In the genomic region with DNA sequence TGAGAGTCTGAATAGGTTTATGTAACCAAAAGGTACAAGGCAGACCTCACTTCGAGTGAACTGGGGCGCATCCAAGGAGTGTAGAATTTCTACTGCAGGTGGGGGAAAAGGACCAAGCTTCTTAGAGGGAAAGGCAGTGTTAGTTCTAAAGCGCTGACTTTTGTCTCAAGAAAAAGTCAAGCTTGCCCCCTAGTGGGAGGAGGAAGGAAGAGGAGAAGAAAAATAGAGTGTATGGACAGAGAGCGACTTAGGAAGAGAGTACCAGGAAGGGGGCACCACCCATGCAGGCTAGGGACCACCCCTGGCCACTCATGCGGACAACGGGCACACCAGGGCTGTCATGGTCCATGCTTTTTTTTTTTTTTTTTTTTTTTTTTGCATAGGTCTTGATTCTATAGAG, we compare ENCODE assay signal across 10 mouse cellular contexts. TPM values are rescaled to one million over a fixed set of nuclear protein-coding genes. Genes with fewer than 3 reads are reported as not detected.
DNase-seq lines count a peak whose midpoint lies in the region; ATAC-seq and TF ChIP-seq lines count a peak whose summit lies in the region.
"Had no signal": no experiment of that assay in that cellular context is flagged by ENCODE, and none has a peak within 500 bp of the region (broad histone marks: within the 10 kb centered on the region; RNA-seq: fewer than 3 reads in every experiment).

No protein-coding gene starts in this region.

- peak; percentile 83 for TF ChIP-seq CTCF in hindbrain, postnatal 0 days (IDR thresholded peaks at IDR 0.05; ENCODE audit: low read depth)
- TF ChIP-seq CTCF in cortical plate, adult 2 months (IDR thresholded peaks at IDR 0.05; ENCODE audit: extremely low read depth, insufficient read depth, low read length): peak; percentile 62

- TF ChIP-seq POLR2A in cortical plate, adult 2 months (IDR thresholded peaks at IDR 0.05; ENCODE audit: extremely low read depth, insufficient read depth, low read length): no peak

- H3K4me3 ChIP-seq in hindbrain, postnatal 0 days (ENCODE audit: low read length): no peak overlapping the region
- H3K4me3 ChIP-seq in hindbrain, embryonic 16.5 days (ENCODE audit: low read length): no peak overlapping the region
- H3K4me3 ChIP-seq in cortical plate, adult 2 months (ENCODE audit: insufficient read depth, low read length): no peak overlapping the region
- no peak overlapping the region for H3K4me3 ChIP-seq in liver, embryonic 13.5 days (replicated peaks)
- no peak overlapping the region for H3K4me3 ChIP-seq in forebrain, embryonic 12.5 days (replicated peaks)
- H3K4me3 ChIP-seq: erythroblast, embryonic 14.5 days; limb, embryonic 13.5 days had no signal

- H3K4me2 ChIP-seq in hindbrain, postnatal 0 days (ENCODE audit: low read depth, low read length): no peak overlapping the region
- no peak overlapping the region for H3K4me2 ChIP-seq in hindbrain, embryonic 16.5 days (ENCODE audit: low read length)
- no peak overlapping the region for H3K4me2 ChIP-seq in liver, embryonic 13.5 days
- H3K4me2 ChIP-seq in forebrain, embryonic 12.5 days: no peak overlapping the region
- H3K4me2 ChIP-seq: limb, embryonic 13.5 days had no signal

- H3K9me3 ChIP-seq in hindbrain, postnatal 0 days (ENCODE audit: low read length): no peaks in the 10 kb centered on the region
- no peaks in the 10 kb centered on the region for H3K9me3 ChIP-seq in hindbrain, embryonic 16.5 days (ENCODE audit: control insufficient read depth, low read length)
- no peaks in the 10 kb centered on the region for H3K9me3 ChIP-seq in liver, embryonic 13.5 days (replicated peaks)
- no peaks in the 10 kb centered on the region for H3K9me3 ChIP-seq in forebrain, embryonic 12.5 days
- H3K9me3 ChIP-seq: limb, embryonic 13.5 days had no signal

- peak; percentile 88 for DNase-seq in hindbrain, postnatal 0 days (ENCODE audit: low spot score)
- peak; percentile 17 to 26 for DNase-seq in B cell, adult 2 months
- peak; percentile 29 for DNase-seq in Muller cell, postnatal 12 days (ENCODE audit: inconsistent ontology term)
- DNase-seq in liver, embryonic 13.5 days: peak; percentile 45
- peak; percentile 33 to 68 for DNase-seq in thymus, postnatal 10 days (ENCODE audit: low spot score in 2 of 2)

- no peaks in the 10 kb centered on the region for H3K27me3 ChIP-seq in hindbrain, postnatal 0 days (ENCODE audit: insufficient read depth, low read length)
- H3K27me3 ChIP-seq in hindbrain, embryonic 16.5 days (replicated peaks; ENCODE audit: control insufficient read depth, insufficient read depth, low read length): no peaks in the 10 kb centered on the region
- no peaks in the 10 kb centered on the region for H3K27me3 ChIP-seq in liver, embryonic 13.5 days
- 0 out of 2 replicates have a peak, but pooled peaks cover under 1% of the 10 kb centered on the region for H3K27me3 ChIP-seq in forebrain, embryonic 12.5 days
- H3K27me3 ChIP-seq: limb, embryonic 13.5 days had no signal

- no peaks in the 10 kb centered on the region for H3K36me3 ChIP-seq in hindbrain, postnatal 0 days (ENCODE audit: insufficient read depth, low read length)
- H3K36me3 ChIP-seq in hindbrain, embryonic 16.5 days (ENCODE audit: control insufficient read depth, insufficient read depth, low read length): no peaks in the 10 kb centered on the region
- no peaks in the 10 kb centered on the region for H3K36me3 ChIP-seq in liver, embryonic 13.5 days
- H3K36me3 ChIP-seq in forebrain, embryonic 12.5 days (replicated peaks): no peaks in the 10 kb centered on the region

- 41% methylated on average over 6 of the region's 6 CpGs for WGBS in hindbrain, postnatal 0 days
- WGBS in hindbrain, embryonic 16.5 days: 45% methylated on average over 6 of the region's 6 CpGs
- 17% methylated on average over 6 of the region's 6 CpGs for WGBS in liver, embryonic 13.5 days (ENCODE audit: insufficient replicate concordance)
- WGBS in forebrain, embryonic 12.5 days: 34% methylated on average over 6 of the region's 6 CpGs

- no peak overlapping the region for H3K9ac ChIP-seq in hindbrain, postnatal 0 days (replicated peaks; ENCODE audit: low read length)
- H3K9ac ChIP-seq in hindbrain, embryonic 16.5 days (ENCODE audit: low read depth, low read length): no peak overlapping the region
- no peak overlapping the region for H3K9ac ChIP-seq in liver, embryonic 13.5 days
- H3K9ac ChIP-seq in forebrain, embryonic 12.5 days: no peak overlapping the region
- H3K9ac ChIP-seq: limb, embryonic 13.5 days had no signal

- no peak for ATAC-seq in hindbrain, postnatal 0 days
- ATAC-seq in hindbrain, embryonic 16.5 days: no peak
- ATAC-seq in liver, embryonic 13.5 days (ENCODE audit: low read depth): no peak
- no peak for ATAC-seq in forebrain, embryonic 12.5 days (ENCODE audit: low FRiP score)

- no peak overlapping the region for H3K27ac ChIP-seq in hindbrain, postnatal 0 days
- H3K27ac ChIP-seq in hindbrain, embryonic 16.5 days (ENCODE audit: low read depth, low read length): no peak overlapping the region
- no peak overlapping the region for H3K27ac ChIP-seq in cortical plate, adult 2 months (ENCODE audit: insufficient read depth, low read length)
- H3K27ac ChIP-seq in liver, embryonic 13.5 days: no peak overlapping the region
- no peak overlapping the region for H3K27ac ChIP-seq in forebrain, embryonic 12.5 days
- H3K27ac ChIP-seq: limb, embryonic 13.5 days had no signal

- no peaks in the 10 kb centered on the region for H3K4me1 ChIP-seq in hindbrain, postnatal 0 days (ENCODE audit: insufficient read depth, low read length)
- peaks cover 12% of the 10 kb centered on the region for H3K4me1 ChIP-seq in hindbrain, embryonic 16.5 days (ENCODE audit: control insufficient read depth, insufficient read depth, low read depth, low read length)
- peaks cover 9% of the 10 kb centered on the region for H3K4me1 ChIP-seq in cortical plate, adult 2 months (ENCODE audit: control insufficient read depth, insufficient read depth, low read length)
- peaks cover 22% of the 10 kb centered on the region for H3K4me1 ChIP-seq in liver, embryonic 13.5 days (replicated peaks)
- peaks cover 25% of the 10 kb centered on the region for H3K4me1 ChIP-seq in forebrain, embryonic 12.5 days

RNA-seq across cellular contexts. Expression of gene Pdlim4, which starts 14.6 kb away (rescaled TPM):
- 46.1 and 51.1 TPM in 2 replicates for total RNA-seq in hindbrain, postnatal 0 days (2014; rRNA removed)
- polyA plus RNA-seq in hindbrain, postnatal 0 days (2015; fragmentation: Nextera tagmentation; extraction: Ambion mirVana): 47.6 and 54.6 TPM in 2 replicates
- polyA plus RNA-seq in hindbrain, embryonic 16.5 days (2015; fragmentation: Nextera tagmentation; extraction: Ambion mirVana): 37.4 and 38.4 TPM in 2 replicates
- 21.2 and 22.1 TPM in 2 replicates for polyA plus RNA-seq in cortical plate, adult 2 months (2012; rRNA removed)
- 3.1 TPM in 2 replicates for polyA plus RNA-seq in liver, embryonic 13.5 days (2015; fragmentation: Nextera tagmentation; extraction: Ambion mirVana)
- polyA plus RNA-seq in forebrain, embryonic 12.5 days (2016; fragmentation: Nextera tagmentation; extraction: Ambion mirVana): 38.2 and 43.8 TPM in 2 replicates

RNA-seq across cellular contexts. Expression of gene Slc22a4, which starts 26.4 kb away (rescaled TPM):
- 7.2 and 14.6 TPM in 2 replicates for total RNA-seq in hindbrain, postnatal 0 days (2014; rRNA removed)
- polyA plus RNA-seq in hindbrain, postnatal 0 days (2015; fragmentation: Nextera tagmentation; extraction: Ambion mirVana): 7.2 and 8.8 TPM in 2 replicates
- 4.9 and 7.2 TPM in 2 replicates for polyA plus RNA-seq in hindbrain, embryonic 16.5 days (2015; fragmentation: Nextera tagmentation; extraction: Ambion mirVana)
- 6.8 and 7.6 TPM in 2 replicates for polyA plus RNA-seq in cortical plate, adult 2 months (2012; rRNA removed)
- 33.7 and 33.9 TPM in 2 replicates for polyA plus RNA-seq in liver, embryonic 13.5 days (2015; fragmentation: Nextera tagmentation; extraction: Ambion mirVana)
- 0.92 and 1.6 TPM in 2 replicates for polyA plus RNA-seq in forebrain, embryonic 12.5 days (2016; fragmentation: Nextera tagmentation; extraction: Ambion mirVana)

RNA-seq across cellular contexts. Expression of gene P4ha2, which starts 45.6 kb away (rescaled TPM):
- 6.5 and 9.7 TPM in 2 replicates for total RNA-seq in hindbrain, postnatal 0 days (2014; rRNA removed)
- polyA plus RNA-seq in hindbrain, postnatal 0 days (2015; fragmentation: Nextera tagmentation; extraction: Ambion mirVana): 8.4 and 9.0 TPM in 2 replicates
- 12.3 and 15.1 TPM in 2 replicates for polyA plus RNA-seq in hindbrain, embryonic 16.5 days (2015; fragmentation: Nextera tagmentation; extraction: Ambion mirVana)
- 16.2 and 17.2 TPM in 2 replicates for polyA plus RNA-seq in cortical plate, adult 2 months (2012; rRNA removed)
- 4.1 and 4.4 TPM in 2 replicates for polyA plus RNA-seq in liver, embryonic 13.5 days (2015; fragmentation: Nextera tagmentation; extraction: Ambion mirVana)
- polyA plus RNA-seq in forebrain, embryonic 12.5 days (2016; fragmentation: Nextera tagmentation; extraction: Ambion mirVana): 10.5 and 12.7 TPM in 2 replicates
- polyA plus RNA-seq: erythroblast, embryonic 14.5 days had no signal

Comparison
In these comparisons a context has a peak if more than half of its experiments do, and no peak if none do; other contexts are left out.
1. DNase-seq: peak in every context shown above with its lines; median percentile 88 in hindbrain, postnatal 0 days; 50 in thymus, postnatal 10 days; 45 in liver, embryonic 13.5 days; 29 in Muller cell, postnatal 12 days; 22 in B cell, adult 2 months.